Mouse (Mus musculus) E14TG2a.4 (cell line): ENCODE data around the gene Zfx.

ENCODE experiments used
- CTCF ChIP-seq: conservative IDR thresholded peaks from 2 replicates; pipeline ENCODE4 v1.5.1; 2014; ENCODE audit warnings: low read length
- NANOG ChIP-seq: IDR thresholded peaks from 2 replicates; pipeline ENCODE4 v1.6.1; 2014; ENCODE audit warnings: borderline replicate concordance, low read length, mixed read lengths
- POU5F1 ChIP-seq: IDR thresholded peaks from 2 replicates; pipeline ENCODE4 v1.6.1; 2014; ENCODE audit warnings: low read length, borderline replicate concordance

DNA sequence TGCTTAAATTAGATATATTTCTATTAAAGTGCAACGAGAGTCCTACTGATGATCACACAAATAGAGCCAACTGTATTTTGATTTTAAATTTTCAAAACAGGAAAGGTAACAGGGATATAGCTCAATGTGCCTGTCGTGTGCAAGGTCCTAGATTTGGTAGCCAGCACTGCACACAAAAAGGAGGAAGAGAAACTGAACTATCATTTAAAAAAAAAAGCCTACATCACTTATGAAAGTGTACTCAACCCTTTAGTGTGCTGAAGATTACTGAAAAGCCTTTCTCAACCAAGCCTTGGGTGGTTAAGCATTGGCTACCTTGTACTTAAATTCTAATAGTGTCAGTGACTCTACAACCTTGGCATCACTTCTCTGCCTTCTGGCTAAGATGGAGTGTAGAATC is 2.4 kb upstream of the Zfx start:
- TF ChIP-seq CTCF (no peak), NANOG (no peak), POU5F1 (no peak)
